Mouse (Mus musculus) cerebellum, postnatal 25 days (tissue): Measurements from ENCODE around the gene Mib2.
"Not testable (repeated sequence)": the region's sequence is repeated elsewhere in the genome, so short reads cannot be mapped to it uniquely, and the experiment has no call there.

Source experiments
- DNase-seq, 2 experiments: peaks; one replicate each; pipeline ENCODE4 v3.0.0; 2021; ENCODE audit warnings: mixed read lengths in 2 of 2

Gene Mib2

GRCm38 (mm10) chr4:155668689-155669597 is at the start of gene Mib2:
Gene Mib2 (minus strand): TSS chr4:155669198.
- peak; percentile 98 for DNase-seq

GRCm38 (mm10) chr4:155710521-155711252 is 41.7 kb upstream of the Mib2 start:
- DNase-seq: peak; percentile 51 to 68

GRCm38 (mm10) chr4:155708988-155709387 is 40.0 kb upstream of the Mib2 start:
- no peak for DNase-seq

- no peak for DNase-seq
Measured at GRCm38 (mm10) chr4:155708582-155708981, 39.6 kb upstream of the Mib2 start.

GRCm38 (mm10) chr4:155705592-155705929 is 36.6 kb upstream of the Mib2 start:
- no peak for DNase-seq

- peak; percentile 96 to 98 for DNase-seq
Measured at GRCm38 (mm10) chr4:155704721-155705591, 36.0 kb upstream of the Mib2 start, which contains the start of gene Ssu72. Gene Ssu72 (plus strand): TSS chr4:155704800.

GRCm38 (mm10) chr4:155703425-155703929 is 34.5 kb upstream of the Mib2 start:
- DNase-seq: no peak

GRCm38 (mm10) chr4:155700425-155700824 is 31.4 kb upstream of the Mib2 start:
- DNase-seq: no peak

GRCm38 (mm10) chr4:155696261-155697255 is 27.6 kb upstream of the Mib2 start:
- peak; percentile 68 to 69 for DNase-seq

GRCm38 (mm10) chr4:155695531-155696062 is 26.6 kb upstream of the Mib2 start:
- peak; percentile 42 to 46 for DNase-seq

- peak; percentile 83 to 86 for DNase-seq
Measured at GRCm38 (mm10) chr4:155694482-155695401, 25.7 kb upstream of the Mib2 start.

GRCm38 (mm10) chr4:155694111-155694481 is 25.1 kb upstream of the Mib2 start, which contains the start of gene Fndc10:
Gene Fndc10 (plus strand): TSS chr4:155694342.
- DNase-seq: peak; percentile 92 to 95

GRCm38 (mm10) chr4:155692421-155692820 is 23.4 kb upstream of the Mib2 start:
- DNase-seq: no peak

GRCm38 (mm10) chr4:155690571-155691375 is 21.8 kb upstream of the Mib2 start:
- DNase-seq: peak; percentile 96 to 97

GRCm38 (mm10) chr4:155687764-155688163 is 18.8 kb upstream of the Mib2 start:
- DNase-seq: not testable (repeated sequence)

GRCm38 (mm10) chr4:155683670-155684277 is 14.8 kb upstream of the Mib2 start:
- not testable (repeated sequence) for DNase-seq

GRCm38 (mm10) chr4:155675991-155676390 is 7.0 kb upstream of the Mib2 start:
- peak; percentile 54 to 70 for DNase-seq

GRCm38 (mm10) chr4:155672082-155672481 is 3.1 kb upstream of the Mib2 start:
- DNase-seq: no peak
